Mouse (Mus musculus) C2C12 (cell line): ENCODE measurements at regions not wholly inside any gene's neighbourhood (a gene's known extent, or its start where the extent isn't known, plus 50 kb on each side); places are given as distances from the start of the nearest gene placed in this dataset.

Experiments
- CEBPB ChIP-seq: IDR thresholded peaks from one replicate; pipeline ENCODE4 v1.6.1; 2011; ENCODE audit warnings: low read depth, mild to moderate bottlenecking, control low read depth, moderate library complexity
- CTCF ChIP-seq: IDR thresholded peaks from one replicate; pipeline ENCODE4 v1.5.1; 2011; ENCODE audit not compliant: control insufficient read depth, insufficient read depth, insufficient read length
- MAX ChIP-seq: IDR thresholded peaks from one replicate; pipeline ENCODE4 v1.6.1; 2011; ENCODE audit warnings: mild to moderate bottlenecking, control low read depth

GRCm38 (mm10) chr8:44222346-44222745 is 512.5 kb upstream of the Adam34 start:
- TF ChIP-seq CTCF (no peak), MAX (no peak), CEBPB (no peak)
